Mouse (Mus musculus): ENCODE results near the gene Foxj2. TPM values are rescaled to one million over a fixed set of nuclear protein-coding genes. Genes with fewer than 3 reads are reported as not detected.

Foxj2 gene
- total RNA-seq, 2 experiments from 2014 or later = 29.1 to 29.9 TPM

GRCm38 (mm10) chr6:122812716-122813115 lies 7.0 kb upstream of the Foxj2 start:
- no peak for DNase-seq (ENCODE audit: low spot score in 2 of 2)

- no peak for DNase-seq (ENCODE audit: low spot score in 2 of 2)
Measured at GRCm38 (mm10) chr6:122813640-122814039, 6.1 kb upstream of the Foxj2 start.

GRCm38 (mm10) chr6:122820071-122820798 lies 521 bp downstream of the Foxj2 start:
- peak in 1 of 2 experiments; percentile 26 for DNase-seq (ENCODE audit: low spot score in 2 of 2)

- DNase-seq (ENCODE audit: low spot score in 2 of 2) = no peak
Measured at GRCm38 (mm10) chr6:122820799-122821650, 1.3 kb downstream of the Foxj2 start.

GRCm38 (mm10) chr6:122821822-122822221 lies 2.1 kb downstream of the Foxj2 start:
- DNase-seq (ENCODE audit: low spot score in 2 of 2) = no peak

GRCm38 (mm10) chr6:122824086-122824485 lies 4.4 kb downstream of the Foxj2 start:
- no peak for DNase-seq (ENCODE audit: low spot score in 2 of 2)

- no peak for DNase-seq (ENCODE audit: low spot score in 2 of 2)
Measured at GRCm38 (mm10) chr6:122825166-122825565, 5.5 kb downstream of the Foxj2 start.

- peak; percentile 77 to 90 for DNase-seq (ENCODE audit: low spot score in 2 of 2)
Measured at GRCm38 (mm10) chr6:122825923-122826742, 6.4 kb downstream of the Foxj2 start.

GRCm38 (mm10) chr6:122828086-122828485 lies 8.4 kb downstream of the Foxj2 start:
- DNase-seq (ENCODE audit: low spot score in 2 of 2) = peak in 1 of 2 experiments; percentile 47

- no peak for DNase-seq (ENCODE audit: low spot score in 2 of 2)
Measured at GRCm38 (mm10) chr6:122832880-122833279, 13.2 kb downstream of the Foxj2 start.

GRCm38 (mm10) chr6:122834365-122834764 lies 14.7 kb downstream of the Foxj2 start:
- peak in 1 of 2 experiments; percentile 45 for DNase-seq (ENCODE audit: low spot score in 2 of 2)

GRCm38 (mm10) chr6:122836974-122837373 lies 17.3 kb downstream of the Foxj2 start:
- DNase-seq (ENCODE audit: low spot score in 2 of 2) = no peak

- DNase-seq (ENCODE audit: low spot score in 2 of 2) = no peak
Measured at GRCm38 (mm10) chr6:122837539-122837938, 17.8 kb downstream of the Foxj2 start.

- no peak for DNase-seq (ENCODE audit: low spot score in 2 of 2)
Measured at GRCm38 (mm10) chr6:122843759-122844158, 24.0 kb downstream of the Foxj2 start.

- no peak for DNase-seq (ENCODE audit: low spot score in 2 of 2)
Measured at GRCm38 (mm10) chr6:122852696-122853095, 33.0 kb downstream of the Foxj2 start.

GRCm38 (mm10) chr6:122854552-122854951 lies 34.8 kb downstream of the Foxj2 start:
- DNase-seq (ENCODE audit: low spot score in 2 of 2) = no peak

- no peak for DNase-seq (ENCODE audit: low spot score in 2 of 2)
Measured at GRCm38 (mm10) chr6:122855955-122856354, 36.2 kb downstream of the Foxj2 start, which contains the start of gene C3ar1. TSS of gene C3ar1 (minus strand) at chr6:122856161.

GRCm38 (mm10) chr6:122862434-122862833 lies 42.7 kb downstream of the Foxj2 start:
- DNase-seq (ENCODE audit: low spot score in 2 of 2) = no peak

- no peak for DNase-seq (ENCODE audit: low spot score in 2 of 2)
Measured at GRCm38 (mm10) chr6:122862871-122863270, 43.2 kb downstream of the Foxj2 start.

GRCm38 (mm10) chr6:122867914-122868313 lies 48.2 kb downstream of the Foxj2 start:
- DNase-seq (ENCODE audit: low spot score in 2 of 2) = no peak

- DNase-seq (ENCODE audit: low spot score in 2 of 2) = no peak
Measured at GRCm38 (mm10) chr6:122869846-122870245, 50.1 kb downstream of the Foxj2 start.

Measured in layer of hippocampus, adult 18-20 months (tissue).